Mouse (Mus musculus) midbrain, embryonic 11.5 days (tissue): ENCODE results near the gene 2610318N02Rik. TPM values are rescaled to one million over a fixed set of nuclear protein-coding genes. Genes with fewer than 3 reads are reported as not detected.
A peak's percentile ranks its signal among the peaks of the same experiment; 100 is the strongest.

Experiments used
- ATAC-seq: fragments of 200-750 bp; cut with Nextera tagmentation; 2 replicates; pipeline ENCODE4 v1.8.0; 2017; ENCODE audit warnings: moderate TSS enrichment, moderate library complexity; ENCODE audit not compliant: low FRiP score
- DNase-seq: peaks from one replicate; pipeline ENCODE4 v3.0.0; 2015; ENCODE audit warnings: low spot score; ENCODE audit errors: missing footprints
- H3K27ac ChIP-seq: fragments of 300-500 bp; sonication (generic); 2 replicates; pipeline ENCODE4 v1.5.1; 2014; ENCODE audit warnings: low read depth, low read length
- H3K27me3 ChIP-seq: fragments of 300-500 bp; sonication (generic); 2 replicates; pipeline ENCODE4 v1.6.1; 2014; ENCODE audit warnings: mild to moderate bottlenecking, low read length, moderate library complexity, mixed read lengths; ENCODE audit not compliant: control insufficient read depth, insufficient read depth
- H3K36me3 ChIP-seq: fragments of 300-500 bp; sonication (generic); 2 replicates; pipeline ENCODE4 v1.6.1; 2014; ENCODE audit warnings: mild to moderate bottlenecking, low read length, moderate library complexity, mixed read lengths; ENCODE audit not compliant: control insufficient read depth, insufficient read depth
- H3K4me1 ChIP-seq: fragments of 300-500 bp; sonication (generic); 2 replicates; pipeline ENCODE4 v1.6.1; 2014; ENCODE audit warnings: low read length; ENCODE audit not compliant: control insufficient read depth, insufficient read depth
- H3K4me2 ChIP-seq: fragments of 300-500 bp; sonication (generic); 2 replicates; pipeline ENCODE4 v1.6.1; 2014; ENCODE audit warnings: mild to moderate bottlenecking, moderate library complexity
- H3K4me3 ChIP-seq: fragments of 300-500 bp; sonication (generic); 2 replicates; pipeline ENCODE4 v1.5.1; 2014; ENCODE audit warnings: low read depth, low read length
- H3K9ac ChIP-seq: fragments of 300-500 bp; sonication (generic); 2 replicates; pipeline ENCODE4 v1.6.1; 2014; ENCODE audit warnings: low read length
- H3K9me3 ChIP-seq: fragments of 300-500 bp; sonication (generic); 2 replicates; pipeline ENCODE4 v1.6.1; 2016; ENCODE audit warnings: low read length; ENCODE audit not compliant: control insufficient read depth
- WGBS: fragments of 180-500 bp; shearing (Covaris S2); extraction: QIAGEN DNeasy Blood & Tissue Kit; methylation state at CpG from one replicate; pipeline ENCODE4 v1.1.7; 2014; 5-methylcytosine and 5-hydroxymethylcytosine counted together
- polyA plus RNA-seq: library from polyadenylated mRNA; unstranded; fragments of >200 nt; fragmentation: Nextera tagmentation; extraction: Ambion mirVana; gene quantifications from 2 replicates; pipeline ENCODE4 v1.2.1, GENCODE M21; 2014

Gene 2610318N02Rik
- polyA plus RNA-seq, 1 experiment from 2014 or later, result 108 TPM

- Histone ChIP-seq H3K9me3 (no peaks in the 10 kb centered on the region), H3K4me3 (peak overlapping the region; percentile 7; the same call in 1 of the 2 replicates), H3K9ac (no peak overlapping the region; the same call in 1 of the 2 replicates), H3K27ac (no peak overlapping the region), H3K4me1 (peaks cover 23% of the 10 kb centered on the region), H3K27me3 (no peaks in the 10 kb centered on the region), H3K4me2 (peak overlapping the region; percentile 0; the same call in 1 of the 2 replicates), H3K36me3 (peaks cover 12% of the 10 kb centered on the region)
- DNase-seq (no peak), ATAC-seq (no peak)
- 46% methylated on average over 14 of the region's 14 CpGs for whole genome bisulfite sequencing
Observed at GRCm38 (mm10) chr16:17121569-17121968, 3.4 kb downstream of the 2610318N02Rik start.

DNA sequence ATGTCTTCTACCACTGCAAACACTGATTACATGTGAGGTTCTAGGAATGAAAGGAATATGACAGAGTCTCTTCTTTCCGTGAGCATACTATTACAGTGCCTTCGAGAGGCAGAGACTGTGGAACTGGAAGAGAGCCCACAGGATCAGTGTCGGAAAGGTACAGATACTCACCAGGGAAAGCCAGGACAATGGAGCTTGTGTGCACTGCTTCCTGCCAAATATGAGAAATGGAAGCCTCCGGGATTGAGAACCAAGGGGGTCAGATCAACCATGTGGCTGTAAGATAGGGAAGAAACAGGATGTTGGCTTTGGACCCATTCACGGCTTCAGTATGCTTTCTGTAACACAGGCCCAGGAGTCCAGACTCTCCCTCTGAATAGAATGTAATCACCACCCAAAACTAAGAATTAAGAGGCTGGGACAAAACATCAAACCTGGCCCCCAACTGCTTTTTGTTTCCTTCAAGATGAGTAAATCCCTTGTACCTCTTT is 7.6 kb downstream of the 2610318N02Rik start:
- DNase-seq (no peak), ATAC-seq (no peak)
- Histone ChIP-seq H3K27me3 (no peaks in the 10 kb centered on the region), H3K9ac (no peak overlapping the region), H3K4me2 (no peak overlapping the region), H3K4me1 (peaks cover 7% of the 10 kb centered on the region), H3K27ac (no peak overlapping the region), H3K36me3 (peaks cover 20% of the 10 kb centered on the region), H3K9me3 (no peaks in the 10 kb centered on the region), H3K4me3 (no peak overlapping the region)
- WGBS, result 94% methylated on average over 5 of the region's 5 CpGs

- peak; percentile 83 for ATAC-seq
- Histone ChIP-seq H3K4me1 (peaks cover 5% of the 10 kb centered on the region; the same call in 1 of the 2 replicates), H3K27me3 (no peaks in the 10 kb centered on the region), H3K9ac (peak within 1 kb of the TSS; percentile 74), H3K27ac (no peak within 1 kb of the TSS; the same call in 1 of the 2 replicates), H3K36me3 (peaks cover 9% of the 10 kb centered on the region; the same call in 1 of the 2 replicates), H3K4me3 (peak within 1 kb of the TSS; percentile 83), H3K9me3 (no peaks in the 10 kb centered on the region), H3K4me2 (peak within 1 kb of the TSS; percentile 65)
- DNase-seq, result peak; percentile 97
- 6% methylated on average over 37 of the region's 38 CpGs for WGBS
Observed at GRCm38 (mm10) chr16:17110771-17111743, 13.9 kb downstream of the 2610318N02Rik start, which contains the start of gene Ppil2. Gene Ppil2, minus strand, starts transcription at chr16:17111257.

- Histone ChIP-seq H3K4me3 (no peak overlapping the region), H3K4me2 (no peak overlapping the region), H3K9me3 (no peaks in the 10 kb centered on the region), H3K36me3 (peaks cover 11% of the 10 kb centered on the region), H3K27me3 (no peaks in the 10 kb centered on the region), H3K9ac (no peak overlapping the region), H3K4me1 (no peaks in the 10 kb centered on the region), H3K27ac (no peak overlapping the region)
- WGBS, result 94% methylated on average over 4 of the region's 4 CpGs
- ATAC-seq (no peak), DNase-seq (no peak)
Observed at GRCm38 (mm10) chr16:17104600-17104999, 20.4 kb downstream of the 2610318N02Rik start.

GRCm38 (mm10) chr16:17102630-17103220 is 22.2 kb downstream of the 2610318N02Rik start:
- WGBS, result 82% methylated on average over 7 of the region's 7 CpGs
- no peaks in the 10 kb centered on the region for H3K9me3 ChIP-seq
- no peaks in the 10 kb centered on the region for H3K4me1 ChIP-seq
- H3K4me3 ChIP-seq, result no peak overlapping the region
- H3K9ac ChIP-seq, result no peak overlapping the region
- peaks cover 13% of the 10 kb centered on the region for H3K36me3 ChIP-seq
- ATAC-seq (no peak), DNase-seq (no peak)
- H3K27ac ChIP-seq, result no peak overlapping the region
- no peak overlapping the region for H3K4me2 ChIP-seq
- no peaks in the 10 kb centered on the region for H3K27me3 ChIP-seq

DNA sequence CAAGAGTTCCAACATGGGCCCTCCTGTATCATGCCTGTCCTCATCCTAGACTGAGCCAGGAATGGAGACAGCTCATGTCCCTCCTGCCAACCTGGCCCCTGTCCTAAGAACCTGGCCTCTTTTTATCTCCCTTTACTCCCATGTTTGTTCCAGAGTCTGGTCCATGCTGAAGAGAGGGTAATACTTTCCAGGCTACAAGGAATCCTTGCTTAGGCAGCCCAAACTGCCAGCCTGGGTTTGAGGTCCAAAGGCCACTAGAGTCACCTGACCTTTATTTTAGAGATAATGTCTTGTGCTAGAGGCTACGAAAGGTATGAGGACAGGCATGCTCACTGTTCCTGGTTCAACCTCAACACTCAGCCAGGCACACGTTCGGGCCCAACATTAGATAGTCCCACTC is 28.0 kb downstream of the 2610318N02Rik start:
- Histone ChIP-seq H3K27me3 (no peaks in the 10 kb centered on the region), H3K9ac (no peak overlapping the region), H3K4me3 (no peak overlapping the region), H3K4me1 (no peaks in the 10 kb centered on the region), H3K4me2 (no peak overlapping the region), H3K27ac (no peak overlapping the region), H3K36me3 (peaks cover 27% of the 10 kb centered on the region), H3K9me3 (no peaks in the 10 kb centered on the region)
- DNase-seq, result no peak
- WGBS, result 97% methylated on average over 3 of the region's 3 CpGs
- ATAC-seq, result no peak

DNA sequence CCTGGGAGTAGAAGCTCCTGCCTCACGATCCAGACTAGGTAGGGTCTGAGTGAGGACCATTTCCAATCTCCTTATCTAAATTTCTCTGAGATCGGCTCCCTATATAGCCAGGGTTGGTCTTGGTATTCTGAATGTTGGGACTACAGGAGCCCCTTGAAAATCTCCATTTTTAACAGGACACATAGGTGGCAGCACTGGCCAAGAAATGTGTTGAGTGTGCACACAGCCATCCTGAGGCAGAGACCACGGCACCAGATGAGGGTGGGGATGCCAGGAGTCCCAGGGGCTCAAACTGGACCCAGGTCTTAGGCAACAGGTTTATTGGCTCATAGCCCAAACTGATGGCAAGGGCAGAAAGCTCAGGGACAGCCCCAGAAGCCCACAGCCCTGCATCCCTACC is 36.6 kb downstream of the 2610318N02Rik start:
- H3K36me3 ChIP-seq, result peaks cover 39% of the 10 kb centered on the region
- no peaks in the 10 kb centered on the region for H3K27me3 ChIP-seq
- ATAC-seq, result peak; percentile 30; the same call in 1 of the 2 replicates
- H3K4me3 ChIP-seq, result no peak overlapping the region
- 80% methylated on average over 3 of the region's 3 CpGs for WGBS
- no peaks in the 10 kb centered on the region for H3K4me1 ChIP-seq
- H3K27ac ChIP-seq, result no peak overlapping the region
- no peak overlapping the region for H3K9ac ChIP-seq
- H3K4me2 ChIP-seq, result no peak overlapping the region
- H3K9me3 ChIP-seq, result no peaks in the 10 kb centered on the region
- DNase-seq, result no peak

DNA sequence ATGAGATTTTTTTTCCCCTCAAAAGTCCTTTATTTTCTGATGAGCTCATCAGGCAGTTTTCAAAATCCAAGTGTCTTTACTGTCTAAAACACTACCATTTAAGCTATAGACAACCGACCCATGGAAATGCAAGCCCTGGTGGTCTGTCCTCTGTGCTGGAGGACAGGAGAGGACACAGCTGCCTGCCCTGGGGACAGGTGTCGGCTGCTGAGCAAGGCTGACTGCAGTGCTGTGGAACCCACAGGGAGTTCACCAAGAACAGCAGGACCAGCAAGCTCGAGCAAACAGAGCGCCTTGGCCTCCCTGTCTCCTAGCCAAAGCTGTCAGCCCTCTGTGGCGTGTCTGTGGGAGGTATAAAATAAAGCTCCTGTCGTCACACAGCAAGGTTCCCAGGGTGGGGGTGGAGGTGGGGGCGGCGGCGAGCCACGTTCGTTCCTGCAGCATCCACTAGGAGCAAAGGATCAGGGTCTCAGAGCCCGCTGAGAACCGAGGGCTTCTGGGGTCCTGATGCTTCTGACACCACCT is 38.2 kb downstream of the 2610318N02Rik start:
- 82% methylated on average over 13 of the region's 13 CpGs for WGBS
- Histone ChIP-seq H3K27me3 (no peaks in the 10 kb centered on the region), H3K4me3 (no peak overlapping the region), H3K4me1 (no peaks in the 10 kb centered on the region), H3K9ac (no peak overlapping the region), H3K27ac (no peak overlapping the region), H3K9me3 (no peaks in the 10 kb centered on the region), H3K36me3 (peaks cover 43% of the 10 kb centered on the region), H3K4me2 (no peak overlapping the region)
- no peak for ATAC-seq
- no peak for DNase-seq
